Mouse (Mus musculus): ENCODE data around the gene Fbxo46.

DNA sequence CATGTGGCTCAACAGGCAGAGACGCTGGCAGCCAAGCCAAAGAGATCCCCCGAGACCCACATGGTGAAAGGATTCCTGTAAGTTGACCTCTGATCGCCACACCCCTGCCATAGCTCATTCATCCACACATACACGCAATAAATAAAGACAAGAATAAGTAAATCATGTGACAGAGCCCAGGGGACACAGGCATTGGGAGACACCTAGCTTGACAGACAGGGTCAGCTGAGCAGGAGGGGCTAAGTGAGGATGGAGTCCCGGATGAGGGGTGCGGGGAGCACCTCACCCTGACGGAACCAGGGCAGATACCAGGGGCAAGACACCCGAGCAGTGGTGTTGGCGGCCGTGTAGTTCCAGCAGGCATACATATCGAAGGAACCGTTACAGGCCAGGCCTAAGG lies 44.1 kb downstream of the Fbxo46 start:
- TF ChIP-seq GATA1 (IDR thresholded peaks at IDR 0.05; ENCODE audit: borderline replicate concordance, low read length) (no peak), FLI1 (IDR thresholded peaks at IDR 0.05; ENCODE audit: low read length) (no peak)

Data from megakaryocyte, embryonic 14.5 days (primary cell).